Mouse (Mus musculus): ENCODE measurements around the gene Mrnip. TPM values are rescaled to one million over a fixed set of nuclear protein-coding genes. Genes with fewer than 3 reads are reported as not detected.

Mrnip gene
- total and polyA plus RNA-seq, 2 experiments from 2014 or later: 34.0 to 40.8 TPM

DNA sequence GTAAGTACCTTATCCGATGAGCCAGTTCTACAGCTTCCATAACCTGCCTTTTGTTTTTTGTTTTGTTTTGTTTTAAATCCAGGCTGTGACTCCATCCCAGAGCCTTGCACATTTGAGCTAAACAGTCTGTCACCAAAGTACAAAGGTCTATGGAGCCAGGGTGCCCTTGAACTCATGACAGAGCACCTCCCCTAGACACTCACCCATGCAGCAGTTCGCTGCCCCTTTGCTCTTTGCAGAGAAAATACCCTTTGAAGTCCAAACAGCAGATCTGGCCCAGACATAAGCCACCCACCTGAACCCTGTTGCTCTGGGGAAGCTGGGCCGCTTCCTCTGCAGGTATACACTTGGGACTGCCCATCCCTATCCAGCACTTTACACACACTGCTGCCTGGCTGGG lies 27.3 kb downstream of the Mrnip start:
- Histone ChIP-seq H3K4me3 (ENCODE audit: low read length) (no peak overlapping the region), H3K4me1 (ENCODE audit: insufficient read depth, low read length) (no peaks in the 10 kb centered on the region), H3K9ac (replicated peaks; ENCODE audit: low read length) (no peak overlapping the region), H3K4me2 (ENCODE audit: low read depth, low read length) (no peak overlapping the region), H3K36me3 (ENCODE audit: insufficient read depth, low read length) (peaks cover 74% of the 10 kb centered on the region), H3K27me3 (ENCODE audit: insufficient read depth, low read length) (no peaks in the 10 kb centered on the region), H3K27ac (no peak overlapping the region), H3K9me3 (ENCODE audit: low read length) (no peaks in the 10 kb centered on the region)
- DNase-seq (ENCODE audit: low spot score): no peak
- ATAC-seq: no peak
- WGBS: 91% methylated on average over 3 of the region's 3 CpGs
- no peak for TF ChIP-seq CTCF (IDR thresholded peaks at IDR 0.05; ENCODE audit: low read depth)

DNA sequence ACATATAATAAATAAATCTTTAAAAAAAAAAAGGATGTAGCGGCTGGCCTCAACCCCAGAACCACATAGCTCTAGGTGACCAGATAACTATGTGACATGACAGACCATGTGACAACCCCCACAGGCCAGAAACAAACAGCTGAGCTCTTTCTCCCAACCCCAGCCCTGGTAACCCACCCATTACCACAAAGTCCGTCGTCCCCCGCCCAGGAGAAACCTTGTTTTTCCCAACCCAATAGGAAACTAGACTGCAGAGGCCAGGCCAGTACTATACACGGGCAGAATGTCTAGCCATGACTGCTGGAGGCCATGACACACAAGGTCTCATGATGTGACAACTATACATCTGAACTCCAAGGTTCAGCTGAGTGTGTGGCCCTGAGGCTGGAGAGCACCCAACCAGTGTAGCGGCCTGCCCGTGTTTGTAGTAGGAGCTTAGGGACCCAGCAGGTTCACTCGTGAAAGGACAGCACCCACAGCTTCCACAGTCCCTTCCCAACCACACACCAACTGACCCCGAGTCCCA lies 29.1 kb downstream of the Mrnip start:
- Histone ChIP-seq H3K4me3 (ENCODE audit: low read length) (no peak overlapping the region), H3K36me3 (ENCODE audit: insufficient read depth, low read length) (peaks cover 82% of the 10 kb centered on the region), H3K4me2 (ENCODE audit: low read depth, low read length) (no peak overlapping the region), H3K9ac (replicated peaks; ENCODE audit: low read length) (no peak overlapping the region), H3K9me3 (ENCODE audit: low read length) (no peaks in the 10 kb centered on the region), H3K4me1 (ENCODE audit: insufficient read depth, low read length) (no peaks in the 10 kb centered on the region), H3K27ac (no peak overlapping the region), H3K27me3 (ENCODE audit: insufficient read depth, low read length) (no peaks in the 10 kb centered on the region)
- no peak for TF ChIP-seq CTCF (IDR thresholded peaks at IDR 0.05; ENCODE audit: low read depth)
- WGBS: 94% methylated on average over 9 of the region's 9 CpGs
- ATAC-seq (no peak), DNase-seq (ENCODE audit: low spot score) (no peak)

DNA sequence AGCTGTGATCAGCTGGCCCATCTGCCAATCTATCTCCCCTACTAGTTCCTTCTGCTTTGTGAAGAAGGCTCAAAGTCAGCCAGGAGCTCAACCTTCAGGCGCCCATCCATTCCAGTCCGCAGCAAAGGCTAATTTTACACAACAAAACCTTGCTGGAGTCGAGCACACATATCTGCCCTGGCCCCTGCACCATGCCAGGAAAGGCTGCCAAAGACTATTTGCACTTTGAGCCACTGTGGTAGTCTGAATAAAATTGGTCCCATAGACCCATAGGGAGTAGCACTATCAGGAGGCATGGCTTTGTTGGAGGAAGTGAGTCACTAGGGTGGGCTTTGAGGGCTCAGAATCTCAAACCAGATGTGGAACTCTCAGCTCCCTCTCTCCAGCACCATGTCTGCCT lies 31.2 kb downstream of the Mrnip start:
- Histone ChIP-seq H3K4me1 (ENCODE audit: insufficient read depth, low read length) (0 out of 2 replicates have a peak, but pooled peaks cover 8% of the 10 kb centered on the region), H3K4me3 (ENCODE audit: low read length) (no peak overlapping the region), H3K27ac (no peak overlapping the region), H3K36me3 (ENCODE audit: insufficient read depth, low read length) (peaks cover 66% of the 10 kb centered on the region), H3K27me3 (ENCODE audit: insufficient read depth, low read length) (no peaks in the 10 kb centered on the region), H3K9me3 (ENCODE audit: low read length) (no peaks in the 10 kb centered on the region), H3K4me2 (ENCODE audit: low read depth, low read length) (no peak overlapping the region), H3K9ac (replicated peaks; ENCODE audit: low read length) (no peak overlapping the region)
- ATAC-seq (no peak), DNase-seq (ENCODE audit: low spot score) (no peak)
- 82% methylated on average over 3 of the region's 3 CpGs for WGBS
- no peak for TF ChIP-seq CTCF (IDR thresholded peaks at IDR 0.05; ENCODE audit: low read depth)

DNA sequence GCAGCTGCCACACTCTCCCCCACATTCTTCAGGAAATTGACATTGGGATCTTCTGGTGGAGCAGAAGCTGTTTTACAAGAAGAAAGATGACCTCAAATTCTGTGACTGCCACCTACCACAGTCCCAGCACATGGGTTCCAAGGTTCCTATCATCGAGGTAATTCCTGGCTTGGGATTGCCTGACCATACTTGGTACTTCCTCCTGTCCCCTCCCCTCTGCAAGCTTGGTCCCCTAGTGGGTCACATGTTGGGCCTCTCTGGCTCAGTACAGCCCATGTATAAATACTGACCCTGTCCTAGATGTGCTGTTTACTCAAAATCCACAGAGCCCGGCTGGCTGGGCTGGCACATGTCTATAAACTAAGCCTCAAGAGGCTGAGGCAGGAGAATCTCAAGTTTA lies 31.8 kb downstream of the Mrnip start:
- Histone ChIP-seq H3K27ac (no peak overlapping the region), H3K36me3 (ENCODE audit: insufficient read depth, low read length) (peaks cover 60% of the 10 kb centered on the region), H3K27me3 (ENCODE audit: insufficient read depth, low read length) (no peaks in the 10 kb centered on the region), H3K4me1 (ENCODE audit: insufficient read depth, low read length) (0 out of 2 replicates have a peak, but pooled peaks cover 8% of the 10 kb centered on the region), H3K4me2 (ENCODE audit: low read depth, low read length) (no peak overlapping the region), H3K9ac (replicated peaks; ENCODE audit: low read length) (no peak overlapping the region), H3K9me3 (ENCODE audit: low read length) (no peaks in the 10 kb centered on the region), H3K4me3 (ENCODE audit: low read length) (no peak overlapping the region)
- 89% methylated on average over 2 of the region's 2 CpGs for whole genome bisulfite sequencing
- ATAC-seq: no peak
- TF ChIP-seq CTCF (IDR thresholded peaks at IDR 0.05; ENCODE audit: low read depth): no peak
- DNase-seq (ENCODE audit: low spot score): no peak

DNA sequence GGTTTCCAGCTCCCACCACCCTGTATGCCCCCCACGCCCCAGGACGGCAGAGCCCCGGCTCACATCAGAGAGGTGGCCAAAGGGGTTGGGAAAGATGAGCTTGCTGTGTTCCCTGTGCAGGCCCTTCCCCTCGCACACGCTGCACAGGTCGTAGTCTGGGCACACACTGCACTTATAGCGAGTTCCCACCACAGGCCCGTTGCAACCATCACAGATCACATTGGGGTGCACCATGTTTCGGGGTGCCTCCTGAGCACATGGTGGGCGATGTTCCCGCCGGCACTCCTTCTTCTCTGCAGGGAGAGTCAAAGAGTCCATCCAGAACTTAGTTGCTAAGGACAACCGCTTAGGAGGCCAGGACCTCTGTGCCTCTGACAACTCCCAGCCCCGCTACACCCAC lies 33.1 kb downstream of the Mrnip start:
- 97% methylated on average over 14 of the region's 14 CpGs for WGBS
- Histone ChIP-seq H3K9me3 (ENCODE audit: low read length) (no peaks in the 10 kb centered on the region), H3K4me1 (ENCODE audit: insufficient read depth, low read length) (0 out of 2 replicates have a peak, but pooled peaks cover 8% of the 10 kb centered on the region), H3K27ac (no peak overlapping the region), H3K4me2 (ENCODE audit: low read depth, low read length) (no peak overlapping the region), H3K9ac (replicated peaks; ENCODE audit: low read length) (no peak overlapping the region), H3K36me3 (ENCODE audit: insufficient read depth, low read length) (peaks cover 47% of the 10 kb centered on the region), H3K27me3 (ENCODE audit: insufficient read depth, low read length) (no peaks in the 10 kb centered on the region), H3K4me3 (ENCODE audit: low read length) (no peak overlapping the region)
- ATAC-seq: no peak
- no peak for DNase-seq (ENCODE audit: low spot score)
- no peak for TF ChIP-seq CTCF (IDR thresholded peaks at IDR 0.05; ENCODE audit: low read depth)

DNA sequence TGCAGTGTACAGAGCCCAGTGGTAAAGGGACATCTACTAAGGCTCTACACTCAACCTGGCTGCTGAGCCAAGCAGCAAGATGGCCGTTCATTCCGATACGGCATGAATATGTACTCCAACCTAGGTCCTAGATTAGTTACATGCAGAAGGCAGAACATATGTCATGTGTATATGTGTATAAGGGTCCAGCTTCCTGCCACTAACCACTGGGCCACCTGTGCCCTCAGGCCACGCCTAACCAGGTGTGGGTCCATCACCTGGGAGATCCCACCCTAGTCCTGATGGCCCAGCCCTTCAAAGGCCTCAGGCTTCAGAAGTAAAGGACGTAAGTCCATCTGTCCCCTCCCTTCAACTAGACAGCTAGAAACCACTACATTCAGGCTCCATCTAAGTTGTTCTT lies 33.8 kb downstream of the Mrnip start:
- Histone ChIP-seq H3K4me1 (ENCODE audit: insufficient read depth, low read length) (0 out of 2 replicates have a peak, but pooled peaks cover 8% of the 10 kb centered on the region), H3K9ac (replicated peaks; ENCODE audit: low read length) (no peak overlapping the region), H3K36me3 (ENCODE audit: insufficient read depth, low read length) (peaks cover 40% of the 10 kb centered on the region), H3K4me3 (ENCODE audit: low read length) (no peak overlapping the region), H3K4me2 (ENCODE audit: low read depth, low read length) (no peak overlapping the region), H3K27me3 (ENCODE audit: insufficient read depth, low read length) (no peaks in the 10 kb centered on the region), H3K27ac (no peak overlapping the region), H3K9me3 (ENCODE audit: low read length) (no peaks in the 10 kb centered on the region)
- ATAC-seq (no peak), DNase-seq (ENCODE audit: low spot score) (no peak)
- 97% methylated on average over 5 of the region's 5 CpGs for WGBS
- TF ChIP-seq CTCF (IDR thresholded peaks at IDR 0.05; ENCODE audit: low read depth): no peak

DNA sequence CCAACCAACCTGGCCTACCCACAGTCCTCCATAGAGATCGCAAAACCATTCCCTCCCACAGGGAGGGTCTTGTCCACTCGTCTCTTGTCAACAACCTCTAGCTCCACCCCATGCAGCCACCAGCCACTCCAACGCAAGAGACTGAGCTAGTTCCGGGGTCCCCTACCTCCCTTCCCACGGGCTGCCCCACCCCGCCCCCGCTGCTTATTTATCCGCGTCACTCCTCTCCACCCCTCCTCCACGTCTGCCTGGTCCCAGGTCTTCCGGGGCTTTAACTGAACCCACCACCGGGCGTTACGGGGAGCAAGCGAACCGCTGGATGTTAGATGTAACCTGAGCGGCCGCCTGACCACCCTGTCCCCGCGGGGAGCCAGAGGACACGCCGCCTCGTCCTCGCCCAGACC lies 35.9 kb downstream of the Mrnip start:
- TF ChIP-seq CTCF (IDR thresholded peaks at IDR 0.05; ENCODE audit: low read depth): no peak

More for the DNA sequence above, 35.9 kb downstream of the Mrnip start:
- no peaks in the 10 kb centered on the region for H3K27me3 ChIP-seq (ENCODE audit: insufficient read depth, low read length)
- H3K9me3 ChIP-seq (ENCODE audit: low read length): no peaks in the 10 kb centered on the region
- WGBS: under 1% methylated on average over 24 of the region's 24 CpGs
- peak overlapping the region; percentile 81 for H3K4me3 ChIP-seq (ENCODE audit: low read length)
- DNase-seq (ENCODE audit: low spot score): peak; percentile 96
- H3K4me1 ChIP-seq (ENCODE audit: insufficient read depth, low read length): 0 out of 2 replicates have a peak, but pooled peaks cover 13% of the 10 kb centered on the region
- ATAC-seq: peak; percentile 96
- peak overlapping the region; percentile 95 for H3K9ac ChIP-seq (replicated peaks; ENCODE audit: low read length)
- H3K36me3 ChIP-seq (ENCODE audit: insufficient read depth, low read length): peaks cover 28% of the 10 kb centered on the region
- H3K27ac ChIP-seq: peak overlapping the region; percentile 99
- H3K4me2 ChIP-seq (ENCODE audit: low read depth, low read length): peak overlapping the region; percentile 66
